Mouse (Mus musculus): Measurements from ENCODE around the gene Ntn1. TPM values are rescaled to one million over a fixed set of nuclear protein-coding genes. Genes with fewer than 3 reads are reported as not detected.

Gene Ntn1
- polyA plus RNA-seq, 1 experiment, result 15.6 TPM

GRCm38 (mm10) chr11:68431699-68432360, 31.2 kb upstream of the Ntn1 start, which contains the start of gene Pik3r5:
Gene Pik3r5 (plus strand): TSS chr11:68432121.
- no peak within 1 kb of the TSS for H3ac ChIP-seq (ENCODE audit: control insufficient read depth, insufficient read length)
- no peak within 1 kb of the TSS for H3K4me3 ChIP-seq
- no peaks in the 10 kb centered on the region for H3K27me3 ChIP-seq (ENCODE audit: control insufficient read depth, insufficient read depth, insufficient read length)
- H3K36me3 ChIP-seq (ENCODE audit: control insufficient read depth, insufficient read depth), result no peaks in the 10 kb centered on the region
- TF ChIP-seq MYOG (IDR thresholded peaks at IDR 0.05; ENCODE audit: control insufficient read depth in 1 of 3, insufficient read depth in 1 of 3, insufficient read length in 2 of 3, low read depth in 2 of 3), result no peak
- H3K79me2 ChIP-seq (ENCODE audit: control insufficient read depth, insufficient read depth), result no peaks in the 10 kb centered on the region
- H3K4me2 ChIP-seq (ENCODE audit: low read depth), result peak within 1 kb of the TSS; percentile 64

GRCm38 (mm10) chr11:68430662-68431061, 30.0 kb upstream of the Ntn1 start:
- H3ac ChIP-seq (ENCODE audit: control insufficient read depth, insufficient read length), result no peak overlapping the region
- H3K4me2 ChIP-seq (ENCODE audit: low read depth), result no peak overlapping the region
- no peaks in the 10 kb centered on the region for H3K36me3 ChIP-seq (ENCODE audit: control insufficient read depth, insufficient read depth)

GRCm38 (mm10) chr11:68427083-68427570, 26.5 kb upstream of the Ntn1 start:
- Histone ChIP-seq H3K79me2 (ENCODE audit: control insufficient read depth, insufficient read depth) (no peaks in the 10 kb centered on the region), H3K36me3 (ENCODE audit: control insufficient read depth, insufficient read depth) (no peaks in the 10 kb centered on the region), H3ac (ENCODE audit: control insufficient read depth, insufficient read length) (no peak overlapping the region), H3K27me3 (ENCODE audit: control insufficient read depth, insufficient read depth, insufficient read length) (no peaks in the 10 kb centered on the region), H3K4me3 (no peak overlapping the region), H3K4me2 (ENCODE audit: low read depth) (no peak overlapping the region)
- TF ChIP-seq POLR2A (IDR thresholded peaks at IDR 0.05; ENCODE audit: insufficient read length, low read depth) (no peak), TCF12 (IDR thresholded peaks at IDR 0.05; ENCODE audit: insufficient read depth, poor library complexity, severe bottlenecking) (no peak), MYOD1 (IDR thresholded peaks at IDR 0.05; ENCODE audit: control insufficient read depth in 1 of 3, insufficient read length in 2 of 3, low read depth in 2 of 3) (no peak), E2F4 (IDR thresholded peaks at IDR 0.05; ENCODE audit: insufficient read depth) (no peak), USF1 (IDR thresholded peaks at IDR 0.05; ENCODE audit: low read depth) (no peak), SRF (IDR thresholded peaks at IDR 0.05; ENCODE audit: control insufficient read depth, insufficient read length, low read depth) (no peak), CEBPB (IDR thresholded peaks at IDR 0.05; ENCODE audit: insufficient read depth, poor library complexity, severe bottlenecking) (no peak), MAX (IDR thresholded peaks at IDR 0.05; ENCODE audit: low read depth) (no peak), MYOG (IDR thresholded peaks at IDR 0.05; ENCODE audit: control insufficient read depth in 1 of 3, insufficient read depth in 1 of 3, insufficient read length in 2 of 3, low read depth in 2 of 3) (no peak), TCF3 (IDR thresholded peaks at IDR 0.05; ENCODE audit: insufficient read length, low read depth) (no peak), POLR2AphosphoS2 (IDR thresholded peaks at IDR 0.05; ENCODE audit: insufficient read length, low read depth) (no peak), REST (IDR thresholded peaks at IDR 0.05; ENCODE audit: insufficient read depth, insufficient read length) (no peak)

More at GRCm38 (mm10) chr11:68430662-68431061, 30.0 kb upstream of the Ntn1 start:
- H3K79me2 ChIP-seq (ENCODE audit: control insufficient read depth, insufficient read depth), result no peaks in the 10 kb centered on the region
- no peaks in the 10 kb centered on the region for H3K27me3 ChIP-seq (ENCODE audit: control insufficient read depth, insufficient read depth, insufficient read length)
- H3K4me3 ChIP-seq, result no peak overlapping the region
- TF ChIP-seq TCF12 (IDR thresholded peaks at IDR 0.05; ENCODE audit: insufficient read depth, poor library complexity, severe bottlenecking), result no peak
- TF ChIP-seq E2F4 (IDR thresholded peaks at IDR 0.05; ENCODE audit: insufficient read depth), result no peak
- no peak for TF ChIP-seq TCF3 (IDR thresholded peaks at IDR 0.05; ENCODE audit: insufficient read length, low read depth)
- no peak for TF ChIP-seq SRF (IDR thresholded peaks at IDR 0.05; ENCODE audit: control insufficient read depth, insufficient read length, low read depth)
- TF ChIP-seq MAX (IDR thresholded peaks at IDR 0.05; ENCODE audit: low read depth), result no peak
- TF ChIP-seq USF1 (IDR thresholded peaks at IDR 0.05; ENCODE audit: low read depth), result no peak
- TF ChIP-seq MYOD1 (IDR thresholded peaks at IDR 0.05; ENCODE audit: control insufficient read depth in 1 of 3, insufficient read length in 2 of 3, low read depth in 2 of 3), result no peak
- no peak for TF ChIP-seq REST (IDR thresholded peaks at IDR 0.05; ENCODE audit: insufficient read depth, insufficient read length)
- TF ChIP-seq CEBPB (IDR thresholded peaks at IDR 0.05; ENCODE audit: insufficient read depth, poor library complexity, severe bottlenecking), result no peak
- TF ChIP-seq MYOG (IDR thresholded peaks at IDR 0.05; ENCODE audit: control insufficient read depth in 1 of 3, insufficient read depth in 1 of 3, insufficient read length in 2 of 3, low read depth in 2 of 3), result no peak
- TF ChIP-seq POLR2A (IDR thresholded peaks at IDR 0.05; ENCODE audit: insufficient read length, low read depth), result no peak
- TF ChIP-seq POLR2AphosphoS2 (IDR thresholded peaks at IDR 0.05; ENCODE audit: insufficient read length, low read depth), result no peak

- Histone ChIP-seq H3ac (ENCODE audit: control insufficient read depth, insufficient read length) (no peak overlapping the region), H3K4me3 (no peak overlapping the region), H3K36me3 (ENCODE audit: control insufficient read depth, insufficient read depth) (no peaks in the 10 kb centered on the region), H3K4me2 (ENCODE audit: low read depth) (no peak overlapping the region), H3K79me2 (ENCODE audit: control insufficient read depth, insufficient read depth) (no peaks in the 10 kb centered on the region), H3K27me3 (ENCODE audit: control insufficient read depth, insufficient read depth, insufficient read length) (peaks cover 2% of the 10 kb centered on the region)
- TF ChIP-seq SRF (IDR thresholded peaks at IDR 0.05; ENCODE audit: control insufficient read depth, insufficient read length, low read depth), result no peak
- no peak for TF ChIP-seq TCF3 (IDR thresholded peaks at IDR 0.05; ENCODE audit: insufficient read length, low read depth)
- no peak for TF ChIP-seq E2F4 (IDR thresholded peaks at IDR 0.05; ENCODE audit: insufficient read depth)
- TF ChIP-seq USF1 (IDR thresholded peaks at IDR 0.05; ENCODE audit: low read depth), result no peak
- no peak for TF ChIP-seq POLR2AphosphoS2 (IDR thresholded peaks at IDR 0.05; ENCODE audit: insufficient read length, low read depth)
- no peak for TF ChIP-seq TCF12 (IDR thresholded peaks at IDR 0.05; ENCODE audit: insufficient read depth, poor library complexity, severe bottlenecking)
- TF ChIP-seq REST (IDR thresholded peaks at IDR 0.05; ENCODE audit: insufficient read depth, insufficient read length), result no peak
- TF ChIP-seq MYOD1 (IDR thresholded peaks at IDR 0.05; ENCODE audit: control insufficient read depth in 1 of 3, insufficient read length in 2 of 3, low read depth in 2 of 3), result no peak
- no peak for TF ChIP-seq POLR2A (IDR thresholded peaks at IDR 0.05; ENCODE audit: insufficient read length, low read depth)
- no peak for TF ChIP-seq MYOG (IDR thresholded peaks at IDR 0.05; ENCODE audit: control insufficient read depth in 1 of 3, insufficient read depth in 1 of 3, insufficient read length in 2 of 3, low read depth in 2 of 3)
- no peak for TF ChIP-seq CEBPB (IDR thresholded peaks at IDR 0.05; ENCODE audit: insufficient read depth, poor library complexity, severe bottlenecking)
- TF ChIP-seq MAX (IDR thresholded peaks at IDR 0.05; ENCODE audit: low read depth), result no peak
These were observed 25.1 kb upstream of the Ntn1 start for GRCm38 (mm10) chr11:68425492-68426315.

All from myocyte (in vitro differentiated cells).